Mouse (Mus musculus): Measurements from ENCODE around the gene 2610001J05Rik. TPM values are rescaled to one million over a fixed set of nuclear protein-coding genes. Genes with fewer than 3 reads are reported as not detected.

2610001J05Rik gene
- 99.1 and 104 TPM in 2 replicates for polyA plus RNA-seq (2015; fragmentation: Nextera tagmentation; extraction: Ambion mirVana)

- peak within 1 kb of the TSS; percentile 62 for H3K4me3 ChIP-seq (replicated peaks)
- H3K36me3 ChIP-seq, result peaks cover 6% of the 10 kb centered on the region; the same call in 1 of the 2 replicates
- H3K4me1 ChIP-seq, result peaks cover 10% of the 10 kb centered on the region; the same call in 1 of the 2 replicates
- H3K27me3 ChIP-seq, result no peaks in the 10 kb centered on the region
- H3K27ac ChIP-seq, result peak within 1 kb of the TSS; percentile 84
- peak; percentile 100 for ATAC-seq (replicated peaks; ENCODE audit: low FRiP score)
- H3K4me2 ChIP-seq, result peak within 1 kb of the TSS; percentile 61
- H3K9ac ChIP-seq, result peak within 1 kb of the TSS; percentile 67
- WGBS, result under 1% methylated on average over 19 of the region's 19 CpGs
- no peaks in the 10 kb centered on the region for H3K9me3 ChIP-seq (replicated peaks)
Observed at GRCm38 (mm10) chr6:13870919-13871624, at the start of gene 2610001J05Rik. TSS of gene 2610001J05Rik (minus strand) at chr6:13871518.

GRCm38 (mm10) chr6:13909762-13910537 is 38.6 kb upstream of the 2610001J05Rik start:
- no peaks in the 10 kb centered on the region for H3K9me3 ChIP-seq (replicated peaks)
- no peak overlapping the region for H3K9ac ChIP-seq
- no peak overlapping the region for H3K27ac ChIP-seq
- H3K4me2 ChIP-seq, result no peak overlapping the region
- H3K4me3 ChIP-seq (replicated peaks), result no peak overlapping the region
- ATAC-seq (replicated peaks; ENCODE audit: low FRiP score), result no peak
- H3K36me3 ChIP-seq, result no peaks in the 10 kb centered on the region
- no peaks in the 10 kb centered on the region for H3K27me3 ChIP-seq
- 90% methylated on average over 10 of the region's 10 CpGs for WGBS
- no peaks in the 10 kb centered on the region for H3K4me1 ChIP-seq

- H3K9ac ChIP-seq, result no peak overlapping the region
- H3K4me3 ChIP-seq (replicated peaks), result no peak overlapping the region
- no peaks in the 10 kb centered on the region for H3K36me3 ChIP-seq
- H3K9me3 ChIP-seq (replicated peaks), result no peaks in the 10 kb centered on the region
- H3K27me3 ChIP-seq, result no peaks in the 10 kb centered on the region
- no peak overlapping the region for H3K4me2 ChIP-seq
- no peak overlapping the region for H3K27ac ChIP-seq
- no peaks in the 10 kb centered on the region for H3K4me1 ChIP-seq
- ATAC-seq (replicated peaks; ENCODE audit: low FRiP score), result no peak
- WGBS, result 85% methylated on average over 5 of the region's 5 CpGs
Observed at GRCm38 (mm10) chr6:13902941-13903627, 31.8 kb upstream of the 2610001J05Rik start.

- Histone ChIP-seq H3K36me3 (no peaks in the 10 kb centered on the region), H3K9ac (no peak overlapping the region), H3K27me3 (no peaks in the 10 kb centered on the region), H3K4me1 (no peaks in the 10 kb centered on the region), H3K9me3 (replicated peaks) (no peaks in the 10 kb centered on the region), H3K4me2 (no peak overlapping the region), H3K27ac (no peak overlapping the region), H3K4me3 (replicated peaks) (no peak overlapping the region)
- 84% methylated on average over 3 of the region's 3 CpGs for WGBS
- no peak for ATAC-seq (replicated peaks; ENCODE audit: low FRiP score)
Observed at GRCm38 (mm10) chr6:13884877-13885592, 13.7 kb upstream of the 2610001J05Rik start.

GRCm38 (mm10) chr6:13882919-13883318 is 11.6 kb upstream of the 2610001J05Rik start:
- Histone ChIP-seq H3K4me2 (no peak overlapping the region), H3K4me1 (no peaks in the 10 kb centered on the region), H3K27me3 (no peaks in the 10 kb centered on the region), H3K36me3 (no peaks in the 10 kb centered on the region), H3K4me3 (replicated peaks) (no peak overlapping the region), H3K9ac (no peak overlapping the region), H3K27ac (no peak overlapping the region), H3K9me3 (replicated peaks) (no peaks in the 10 kb centered on the region)
- ATAC-seq (replicated peaks; ENCODE audit: low FRiP score), result no peak

GRCm38 (mm10) chr6:13873959-13874358 is 2.6 kb upstream of the 2610001J05Rik start:
- no peak overlapping the region for H3K27ac ChIP-seq

GRCm38 (mm10) chr6:13872076-13872475 is 758 bp upstream of the 2610001J05Rik start:
- Histone ChIP-seq H3K4me3 (replicated peaks) (peak overlapping the region; percentile 62), H3K9ac (no peak overlapping the region), H3K36me3 (peaks cover 6% of the 10 kb centered on the region; the same call in 1 of the 2 replicates), H3K27me3 (no peaks in the 10 kb centered on the region), H3K27ac (no peak overlapping the region), H3K9me3 (replicated peaks) (no peaks in the 10 kb centered on the region), H3K4me2 (peak overlapping the region; percentile 61), H3K4me1 (peaks cover 10% of the 10 kb centered on the region; the same call in 1 of the 2 replicates)
- no peak for ATAC-seq (replicated peaks; ENCODE audit: low FRiP score)
- whole genome bisulfite sequencing, result 42% methylated on average over 7 of the region's 7 CpGs

More at GRCm38 (mm10) chr6:13873959-13874358, 2.6 kb upstream of the 2610001J05Rik start:
- no peaks in the 10 kb centered on the region for H3K9me3 ChIP-seq (replicated peaks)
- peaks cover 10% of the 10 kb centered on the region; the same call in 1 of the 2 replicates for H3K4me1 ChIP-seq
- no peak overlapping the region for H3K4me2 ChIP-seq
- WGBS, result 86% methylated on average over 2 of the region's 2 CpGs
- ATAC-seq (replicated peaks; ENCODE audit: low FRiP score), result no peak
- H3K36me3 ChIP-seq, result peaks cover 2% of the 10 kb centered on the region; the same call in 1 of the 2 replicates
- no peak overlapping the region for H3K9ac ChIP-seq
- no peaks in the 10 kb centered on the region for H3K27me3 ChIP-seq
- H3K4me3 ChIP-seq (replicated peaks), result no peak overlapping the region

- H3K9me3 ChIP-seq (replicated peaks), result no peaks in the 10 kb centered on the region
- peak overlapping the region; percentile 62 for H3K4me3 ChIP-seq (replicated peaks)
- under 1% methylated on average over 7 of the region's 7 CpGs for WGBS
- ATAC-seq (replicated peaks; ENCODE audit: low FRiP score), result peak; percentile 86
- peak overlapping the region; percentile 45; the same call in 1 of the 2 replicates for H3K9ac ChIP-seq
- H3K4me1 ChIP-seq, result peaks cover 10% of the 10 kb centered on the region; the same call in 1 of the 2 replicates
- peaks cover 6% of the 10 kb centered on the region; the same call in 1 of the 2 replicates for H3K36me3 ChIP-seq
- H3K4me2 ChIP-seq, result peak overlapping the region; percentile 61
- no peaks in the 10 kb centered on the region for H3K27me3 ChIP-seq
- peak overlapping the region; percentile 84 for H3K27ac ChIP-seq
Observed at GRCm38 (mm10) chr6:13871625-13871958, 274 bp upstream of the 2610001J05Rik start.

- WGBS, result 39% methylated on average over 12 of the region's 12 CpGs
- Histone ChIP-seq H3K4me2 (peak overlapping the region; percentile 61), H3K27me3 (no peaks in the 10 kb centered on the region), H3K4me3 (replicated peaks) (peak overlapping the region; percentile 62), H3K4me1 (peaks cover 10% of the 10 kb centered on the region; the same call in 1 of the 2 replicates), H3K9ac (0 out of 2 replicates have a peak overlapping the region, but pooled peaks have one; percentile 29), H3K36me3 (peaks cover 6% of the 10 kb centered on the region; the same call in 1 of the 2 replicates), H3K9me3 (replicated peaks) (no peaks in the 10 kb centered on the region), H3K27ac (no peak overlapping the region)
- ATAC-seq (replicated peaks; ENCODE audit: low FRiP score), result no peak
Observed at GRCm38 (mm10) chr6:13870289-13870741, 1.0 kb downstream of the 2610001J05Rik start.

GRCm38 (mm10) chr6:13860596-13860995 is 10.7 kb downstream of the 2610001J05Rik start:
- Histone ChIP-seq H3K4me1 (no peaks in the 10 kb centered on the region), H3K9me3 (replicated peaks) (no peaks in the 10 kb centered on the region), H3K27me3 (no peaks in the 10 kb centered on the region), H3K4me3 (replicated peaks) (no peak overlapping the region), H3K36me3 (no peaks in the 10 kb centered on the region), H3K27ac (no peak overlapping the region), H3K9ac (no peak overlapping the region), H3K4me2 (no peak overlapping the region)
- 91% methylated on average over 1 of the region's 1 CpGs for WGBS
- ATAC-seq (replicated peaks; ENCODE audit: low FRiP score), result no peak

GRCm38 (mm10) chr6:13859877-13860585 is 11.3 kb downstream of the 2610001J05Rik start:
- H3K27me3 ChIP-seq, result no peaks in the 10 kb centered on the region
- no peaks in the 10 kb centered on the region for H3K36me3 ChIP-seq
- no peak overlapping the region for H3K9ac ChIP-seq
- H3K4me3 ChIP-seq (replicated peaks), result no peak overlapping the region
- ATAC-seq (replicated peaks; ENCODE audit: low FRiP score), result no peak
- no peaks in the 10 kb centered on the region for H3K4me1 ChIP-seq
- no peaks in the 10 kb centered on the region for H3K9me3 ChIP-seq (replicated peaks)
- H3K27ac ChIP-seq, result no peak overlapping the region
- 76% methylated on average over 6 of the region's 6 CpGs for WGBS
- H3K4me2 ChIP-seq, result no peak overlapping the region

Measured in kidney, embryonic 15.5 days (tissue).